Mouse (Mus musculus) forebrain, embryonic 14.5 days (tissue): ENCODE measurements around the gene Borcs5. TPM values are rescaled to one million over a fixed set of nuclear protein-coding genes. Genes with fewer than 3 reads are reported as not detected.

Source experiments
- ATAC-seq: fragments of 200-750 bp; cut with Nextera tagmentation; 2 replicates; pipeline ENCODE4 v1.8.0; 2017; ENCODE audit warnings: mild to moderate bottlenecking, moderate library complexity
- DNase-seq: peaks from one replicate; pipeline ENCODE4 v3.0.0-alpha.2; 2015; ENCODE audit warnings: low spot score
- H3K27ac ChIP-seq: fragments of 300-500 bp; sonication (generic); 2 replicates; pipeline ENCODE4 v1.5.1; 2014; ENCODE audit warnings: low read depth, mild to moderate bottlenecking, control low read depth, low read length, moderate library complexity
- H3K27me3 ChIP-seq: fragments of 300-500 bp; sonication (generic); replicated peaks from 2 replicates; pipeline ENCODE4 v1.6.1; 2014; ENCODE audit warnings: low read length, control low read depth, mixed read lengths; ENCODE audit not compliant: control insufficient read depth, insufficient read depth
- H3K36me3 ChIP-seq: fragments of 300-500 bp; sonication (generic); 2 replicates; pipeline ENCODE4 v1.6.1; 2014; ENCODE audit warnings: low read length, control low read depth; ENCODE audit not compliant: control insufficient read depth, insufficient read depth
- H3K4me1 ChIP-seq: fragments of 300-500 bp; sonication (generic); 2 replicates; pipeline ENCODE4 v1.6.1; 2014; ENCODE audit warnings: antibody characterized with exemption, low read length, control low read depth; ENCODE audit not compliant: control insufficient read depth, insufficient read depth
- H3K4me2 ChIP-seq: fragments of 300-500 bp; sonication (generic); 2 replicates; pipeline ENCODE4 v1.6.1; 2014; ENCODE audit warnings: mild to moderate bottlenecking, control low read depth, low read length
- H3K4me3 ChIP-seq: fragments of 300-500 bp; sonication (generic); 2 replicates; pipeline ENCODE4 v1.5.1; 2014; ENCODE audit warnings: low read depth, low read length, control low read depth
- H3K9ac ChIP-seq: fragments of 300-500 bp; sonication (generic); 2 replicates; pipeline ENCODE4 v1.6.1; 2014; ENCODE audit warnings: mild to moderate bottlenecking, low read length, control low read depth, moderate library complexity
- H3K9me3 ChIP-seq: fragments of 300-500 bp; sonication (generic); replicated peaks from 2 replicates; pipeline ENCODE4 v1.6.1; 2016; ENCODE audit warnings: low read length, control low read depth, mixed read lengths; ENCODE audit not compliant: control insufficient read depth
- WGBS: fragments of 180-500 bp; shearing (Covaris S2); extraction: QIAGEN DNeasy Blood & Tissue Kit; methylation state at CpG from one replicate; pipeline ENCODE4 v1.1.7; 2014; 5-methylcytosine and 5-hydroxymethylcytosine counted together
- polyA plus RNA-seq: library from polyadenylated mRNA; unstranded; fragments of >200 nt; fragmentation: Nextera tagmentation; extraction: Ambion mirVana; gene quantifications from 2 replicates; pipeline ENCODE4 v1.2.1, GENCODE M21; 2014

The Borcs5 gene
- polyA plus RNA-seq, 1 experiment from 2014 or later: 45.8 TPM

DNA sequence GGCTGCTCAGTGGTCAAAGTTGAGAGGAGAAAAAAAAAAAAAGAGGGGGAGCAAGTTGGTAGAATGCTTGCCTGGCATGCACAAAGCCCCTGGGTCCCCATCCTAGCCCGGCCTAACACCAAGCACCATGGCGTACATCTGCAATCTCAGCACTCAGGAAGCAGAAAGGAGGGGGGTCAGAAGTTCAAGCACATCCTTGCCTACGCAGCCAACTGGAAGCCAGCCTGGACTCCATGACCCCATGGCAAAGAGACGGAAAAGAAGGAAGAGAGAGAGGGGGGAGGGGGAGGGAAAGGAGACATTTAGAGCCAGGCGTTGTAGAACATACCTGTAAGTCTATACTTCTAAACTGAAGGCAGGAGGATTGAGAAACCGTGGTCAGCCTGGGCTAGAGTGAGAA is 32.8 kb upstream of the Borcs5 start:
- Histone ChIP-seq H3K27me3 (no peaks in the 10 kb centered on the region), H3K4me3 (no peak overlapping the region), H3K4me2 (no peak overlapping the region), H3K9ac (no peak overlapping the region), H3K9me3 (no peaks in the 10 kb centered on the region), H3K36me3 (no peaks in the 10 kb centered on the region), H3K4me1 (no peaks in the 10 kb centered on the region), H3K27ac (no peak overlapping the region)
- ATAC-seq: no peak
- 71% methylated on average over 6 of the region's 6 CpGs for WGBS
- DNase-seq: no peak

- WGBS: 47% methylated on average over 9 of the region's 9 CpGs
- ATAC-seq: 0 out of 2 replicates have a peak, but pooled peaks have one; percentile 52
- no peak overlapping the region for H3K4me2 ChIP-seq
- no peaks in the 10 kb centered on the region for H3K4me1 ChIP-seq
- H3K9ac ChIP-seq: no peak overlapping the region
- peak; percentile 65 for DNase-seq
- no peaks in the 10 kb centered on the region for H3K27me3 ChIP-seq
- H3K9me3 ChIP-seq: no peaks in the 10 kb centered on the region
- H3K4me3 ChIP-seq: no peak overlapping the region
- H3K27ac ChIP-seq: no peak overlapping the region
- H3K36me3 ChIP-seq: no peaks in the 10 kb centered on the region
These were observed 32.2 kb upstream of the Borcs5 start for GRCm38 (mm10) chr6:134606949-134607746.

- H3K9ac ChIP-seq: no peak overlapping the region
- ATAC-seq (no peak), DNase-seq (no peak)
- no peak overlapping the region for H3K4me2 ChIP-seq
- H3K27me3 ChIP-seq: no peaks in the 10 kb centered on the region
- no peak overlapping the region for H3K4me3 ChIP-seq
- WGBS: 93% methylated on average over 9 of the region's 9 CpGs
- 0 out of 2 replicates have a peak, but pooled peaks cover 2% of the 10 kb centered on the region for H3K4me1 ChIP-seq
- no peaks in the 10 kb centered on the region for H3K36me3 ChIP-seq
- no peak overlapping the region for H3K27ac ChIP-seq
- H3K9me3 ChIP-seq: no peaks in the 10 kb centered on the region
These were observed 28.9 kb upstream of the Borcs5 start for GRCm38 (mm10) chr6:134610380-134610779.

DNA sequence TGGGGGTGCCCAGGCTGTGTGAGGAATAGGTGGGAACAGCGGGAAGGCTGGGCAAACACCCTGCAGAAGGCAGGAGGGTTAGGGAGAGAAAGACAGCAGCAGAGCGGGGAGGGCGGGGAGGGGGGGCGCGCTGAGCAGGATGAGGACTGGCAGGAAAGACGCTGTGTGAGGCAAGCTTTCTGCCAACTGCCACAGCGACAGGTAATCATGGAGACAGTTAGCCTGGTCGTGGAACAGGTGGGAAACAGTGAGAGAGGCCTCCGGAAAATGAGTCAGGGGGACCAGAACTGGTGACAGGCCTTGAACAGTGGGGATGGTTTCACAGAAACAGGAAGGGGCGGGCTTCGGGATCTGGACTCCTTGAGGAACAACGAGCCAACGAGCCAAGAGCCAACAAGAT is 27.4 kb upstream of the Borcs5 start:
- Histone ChIP-seq H3K4me1 (0 out of 2 replicates have a peak, but pooled peaks cover 2% of the 10 kb centered on the region), H3K36me3 (no peaks in the 10 kb centered on the region), H3K27ac (no peak overlapping the region), H3K9me3 (no peaks in the 10 kb centered on the region), H3K4me2 (no peak overlapping the region), H3K27me3 (no peaks in the 10 kb centered on the region), H3K4me3 (no peak overlapping the region), H3K9ac (no peak overlapping the region)
- DNase-seq (no peak), ATAC-seq (no peak)
- 72% methylated on average over 13 of the region's 13 CpGs for WGBS

DNA sequence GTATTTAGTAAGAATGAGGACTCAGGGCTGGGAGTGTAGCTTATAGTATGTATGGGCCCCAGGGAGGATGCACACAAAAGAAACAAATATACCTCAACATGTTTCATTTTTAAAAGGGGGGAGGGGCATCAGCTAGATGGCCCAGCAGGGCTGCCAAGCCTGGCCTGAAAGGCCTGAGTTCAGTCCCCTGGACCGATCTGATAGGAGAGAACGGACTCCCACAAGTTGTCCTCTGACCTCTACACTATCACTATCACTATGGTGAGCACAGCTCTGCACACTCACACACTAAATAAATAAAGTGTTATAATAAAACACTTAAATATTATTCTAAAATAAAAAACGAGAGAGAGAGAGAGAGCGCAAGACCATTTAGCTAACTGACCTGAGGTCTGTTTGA is 25.0 kb upstream of the Borcs5 start:
- H3K27ac ChIP-seq: no peak overlapping the region
- H3K9ac ChIP-seq: no peak overlapping the region
- H3K36me3 ChIP-seq: no peaks in the 10 kb centered on the region
- no peak overlapping the region for H3K4me2 ChIP-seq
- H3K27me3 ChIP-seq: no peaks in the 10 kb centered on the region
- no peak overlapping the region for H3K4me3 ChIP-seq
- no peak for ATAC-seq
- no peak for DNase-seq
- whole genome bisulfite sequencing: 85% methylated on average over 4 of the region's 4 CpGs
- H3K4me1 ChIP-seq: 0 out of 2 replicates have a peak, but pooled peaks cover 2% of the 10 kb centered on the region
- no peaks in the 10 kb centered on the region for H3K9me3 ChIP-seq

- Histone ChIP-seq H3K36me3 (no peaks in the 10 kb centered on the region), H3K4me1 (0 out of 2 replicates have a peak, but pooled peaks cover 2% of the 10 kb centered on the region), H3K27ac (no peak overlapping the region), H3K9me3 (no peaks in the 10 kb centered on the region), H3K9ac (no peak overlapping the region), H3K4me3 (no peak overlapping the region), H3K27me3 (no peaks in the 10 kb centered on the region), H3K4me2 (no peak overlapping the region)
- DNase-seq: peak; percentile 86
- WGBS: 24% methylated on average over 16 of the region's 16 CpGs
- ATAC-seq: peak; percentile 77
These were observed 24.3 kb upstream of the Borcs5 start for GRCm38 (mm10) chr6:134614723-134615648.

DNA sequence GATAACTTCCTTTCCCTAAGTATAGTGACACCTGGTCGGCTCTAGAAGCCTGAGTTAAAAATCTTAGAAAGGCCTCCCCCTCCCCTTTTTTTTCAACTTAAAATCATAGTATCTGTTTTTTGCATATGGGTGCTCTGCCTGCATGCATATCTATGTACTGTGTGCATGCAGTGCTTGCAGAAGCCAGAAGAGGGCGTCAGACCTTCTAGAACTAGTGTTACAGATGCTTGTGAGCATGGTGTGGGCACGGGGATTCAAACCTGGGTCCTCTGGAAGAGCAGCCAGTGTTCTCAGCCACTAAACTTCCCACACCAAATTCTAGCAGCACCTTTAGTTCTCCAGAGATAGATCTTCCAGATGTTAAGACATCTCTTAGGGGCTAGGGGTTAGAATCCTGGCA is 21.7 kb upstream of the Borcs5 start:
- ATAC-seq (no peak), DNase-seq (no peak)
- H3K36me3 ChIP-seq: no peaks in the 10 kb centered on the region
- 58% methylated on average over 3 of the region's 3 CpGs for WGBS
- no peaks in the 10 kb centered on the region for H3K27me3 ChIP-seq
- H3K9me3 ChIP-seq: no peaks in the 10 kb centered on the region
- no peak overlapping the region for H3K9ac ChIP-seq
- no peak overlapping the region for H3K27ac ChIP-seq
- H3K4me3 ChIP-seq: no peak overlapping the region
- no peak overlapping the region for H3K4me2 ChIP-seq
- 0 out of 2 replicates have a peak, but pooled peaks cover 2% of the 10 kb centered on the region for H3K4me1 ChIP-seq

GRCm38 (mm10) chr6:134620129-134620528 is 19.2 kb upstream of the Borcs5 start:
- no peaks in the 10 kb centered on the region for H3K9me3 ChIP-seq
- no peak overlapping the region for H3K4me2 ChIP-seq
- WGBS: 69% methylated on average over 3 of the region's 3 CpGs
- H3K4me1 ChIP-seq: no peaks in the 10 kb centered on the region
- H3K27ac ChIP-seq: no peak overlapping the region
- H3K27me3 ChIP-seq: no peaks in the 10 kb centered on the region
- DNase-seq (no peak), ATAC-seq (no peak)
- no peak overlapping the region for H3K4me3 ChIP-seq
- H3K36me3 ChIP-seq: no peaks in the 10 kb centered on the region
- H3K9ac ChIP-seq: no peak overlapping the region
